Mouse (Mus musculus) heart, embryonic 10.5 days (tissue): Measurements from ENCODE around the gene Aurkc. TPM values are rescaled to one million over a fixed set of nuclear protein-coding genes. Genes with fewer than 3 reads are reported as not detected.
"Not testable (repeated sequence)": the region's sequence is repeated elsewhere in the genome, so short reads cannot be mapped to it uniquely, and the experiment has no call there.

Source experiments
- DNase-seq: peaks from one replicate; pipeline ENCODE4 v3.0.0-alpha.2; 2017; ENCODE audit warnings: low spot score
- H3K27ac ChIP-seq: fragments of 300-500 bp; sonication (generic); 2 replicates; pipeline ENCODE4 v1.5.1; 2016; ENCODE audit warnings: mild to moderate bottlenecking
- H3K27me3 ChIP-seq: fragments of 300-500 bp; sonication (generic); 2 replicates; pipeline ENCODE4 v1.6.1; 2016; ENCODE audit warnings: mild to moderate bottlenecking; ENCODE audit not compliant: poor library complexity, insufficient read depth, severe bottlenecking
- H3K36me3 ChIP-seq: fragments of 300-500 bp; sonication (generic); 2 replicates; pipeline ENCODE4 v1.6.1; 2016; ENCODE audit warnings: mild to moderate bottlenecking, moderate library complexity
- H3K4me1 ChIP-seq: fragments of 300-500 bp; sonication (generic); 2 replicates; pipeline ENCODE4 v1.6.1; 2016; ENCODE audit warnings: mild to moderate bottlenecking
- H3K4me3 ChIP-seq: fragments of 300-500 bp; sonication (generic); 2 replicates; pipeline ENCODE4 v1.5.1; 2016; ENCODE audit warnings: mild to moderate bottlenecking, moderate library complexity
- H3K9me3 ChIP-seq: fragments of 300-500 bp; sonication (generic); 2 replicates; pipeline ENCODE4 v1.6.1; 2016; ENCODE audit warnings: mild to moderate bottlenecking, moderate library complexity
- WGBS: fragments of 180-500 bp; shearing (Covaris S2); methylation state at CpG from one replicate; pipeline ENCODE4 v1.1.7; 2016; 5-methylcytosine and 5-hydroxymethylcytosine counted together
- polyA plus RNA-seq: library from polyadenylated mRNA; unstranded; fragments of >200 nt; fragmentation: Nextera tagmentation; extraction: Ambion mirVana; gene quantifications from 2 replicates; pipeline ENCODE4 v1.2.1, GENCODE M21; 2016

Aurkc gene
- polyA plus RNA-seq, result not detected in 2 replicates

DNA sequence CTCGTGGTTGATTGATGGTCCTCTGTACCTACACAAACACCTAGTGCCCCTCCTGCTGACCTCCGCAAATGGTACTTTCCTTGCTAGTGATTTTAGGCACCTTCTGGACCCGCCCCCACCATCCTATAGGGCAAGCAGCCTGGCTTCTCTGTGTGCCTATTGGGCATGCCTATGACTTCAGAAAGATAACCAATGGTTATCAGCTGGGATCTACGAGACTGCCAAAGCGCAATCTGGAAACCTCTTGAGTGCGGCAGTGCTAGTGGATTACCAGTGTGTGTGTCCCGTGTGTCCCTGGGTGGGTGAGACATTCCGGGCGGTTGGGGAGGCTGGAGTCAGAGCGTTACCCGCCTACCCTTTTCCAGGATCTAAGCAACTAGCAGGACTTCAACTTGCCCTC, at the start of gene Aurkc:
TSS of gene Aurkc (plus strand) at position 50 of the 400 bp plus-strand sequence.
- DNase-seq, H3K27ac ChIP-seq, H3K27me3 ChIP-seq, H3K9me3 ChIP-seq, H3K4me3 ChIP-seq, H3K4me1 ChIP-seq, H3K36me3 ChIP-seq: not testable (repeated sequence)
- WGBS, result 71% methylated on average over 11 of the region's 11 CpGs

DNA sequence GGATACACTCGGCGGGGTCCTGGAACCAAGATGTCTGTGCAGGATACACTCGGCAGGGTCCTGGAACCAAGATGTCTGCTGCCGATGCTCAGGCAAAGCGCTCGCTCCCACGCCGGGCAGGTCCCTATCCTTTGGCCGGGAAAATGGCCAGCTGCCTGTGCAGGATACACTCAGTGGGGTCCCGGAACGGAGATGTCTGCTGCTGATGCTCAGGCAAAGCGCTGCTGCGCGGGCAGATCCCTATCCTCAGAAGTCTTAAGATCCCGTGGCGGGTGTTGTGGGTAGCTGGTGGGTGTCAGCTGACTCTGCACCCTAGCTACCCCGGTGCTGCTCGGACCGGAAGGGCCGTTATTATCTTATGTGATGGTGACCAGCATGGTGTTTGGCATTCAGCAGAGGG, 47.0 kb upstream of the Aurkc start:
- not testable (repeated sequence) for DNase-seq, H3K9me3 ChIP-seq, H3K36me3 ChIP-seq, H3K4me3 ChIP-seq, H3K27ac ChIP-seq, H3K4me1 ChIP-seq, H3K27me3 ChIP-seq
- 86% methylated on average over 20 of the region's 20 CpGs for WGBS

DNA sequence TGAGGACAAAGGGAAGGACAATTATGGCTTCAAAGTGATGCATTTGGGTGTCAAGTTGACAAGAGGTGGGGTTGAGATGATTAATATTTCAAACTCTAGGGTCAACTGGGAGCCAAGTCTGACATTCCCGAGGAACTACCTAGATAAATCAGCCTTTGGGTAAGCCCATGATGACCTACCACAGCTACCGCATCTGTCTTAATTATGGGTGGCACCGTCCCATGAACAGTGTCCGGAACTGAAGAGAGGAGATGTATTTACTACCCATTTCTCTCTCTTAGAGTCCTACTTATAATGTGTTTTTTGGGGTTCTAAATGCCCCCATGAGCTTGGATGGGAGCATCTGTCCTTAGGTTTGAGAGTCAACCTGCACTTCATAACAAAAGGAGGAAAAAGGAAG, 38.5 kb upstream of the Aurkc start:
- no peak for DNase-seq
- no peaks in the 10 kb centered on the region for H3K36me3 ChIP-seq
- H3K9me3 ChIP-seq, result no peaks in the 10 kb centered on the region
- no peak overlapping the region for H3K4me3 ChIP-seq
- no peaks in the 10 kb centered on the region for H3K27me3 ChIP-seq
- WGBS, result 82% methylated on average over 4 of the region's 4 CpGs
- no peaks in the 10 kb centered on the region for H3K4me1 ChIP-seq
- no peak overlapping the region for H3K27ac ChIP-seq

DNA sequence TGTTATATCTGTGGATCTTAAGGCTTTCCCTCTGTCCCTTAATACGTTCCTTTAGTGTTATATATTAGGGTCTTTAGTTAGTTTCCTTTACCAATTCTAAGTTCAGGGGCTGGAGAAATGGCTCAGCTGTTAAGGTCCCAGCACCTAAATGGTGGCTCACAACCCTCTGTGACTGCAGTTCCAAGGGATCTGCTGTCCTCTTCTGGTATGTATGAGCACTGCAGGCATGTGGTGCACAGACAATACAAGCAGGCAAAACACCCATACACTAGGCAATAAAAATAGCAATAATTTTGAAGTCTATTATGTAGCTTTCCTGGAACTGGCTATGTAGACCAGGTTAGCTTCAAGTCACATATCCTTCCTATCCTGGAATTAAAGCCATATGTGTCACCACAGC, 36.5 kb upstream of the Aurkc start:
- DNase-seq, result no peak
- Histone ChIP-seq H3K36me3 (no peaks in the 10 kb centered on the region), H3K27me3 (no peaks in the 10 kb centered on the region), H3K4me3 (no peak overlapping the region), H3K9me3 (no peaks in the 10 kb centered on the region), H3K4me1 (no peaks in the 10 kb centered on the region), H3K27ac (no peak overlapping the region)
- WGBS, result 85% methylated on average over 1 of the region's 1 CpGs

DNA sequence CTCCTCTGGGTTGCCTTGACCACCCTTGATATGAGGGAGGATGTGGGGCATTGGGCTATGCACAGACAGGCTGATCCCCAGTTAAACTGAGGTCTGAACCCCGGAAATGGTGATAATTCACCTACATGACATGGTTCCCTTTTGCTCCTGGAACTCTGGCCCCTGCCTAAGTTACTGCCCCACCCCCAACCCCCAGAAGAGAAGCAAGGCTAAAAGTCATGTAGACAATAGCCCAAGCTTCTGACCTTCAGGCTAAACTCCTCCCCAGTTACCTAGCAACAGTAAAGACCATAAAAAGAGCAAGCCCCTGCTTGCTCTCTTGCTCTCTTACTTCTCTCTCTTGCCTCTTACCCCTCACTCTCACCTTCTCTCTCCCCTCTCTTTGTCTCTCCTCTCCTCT, 21.5 kb upstream of the Aurkc start:
- 0 out of 2 replicates have a peak, but pooled peaks cover 3% of the 10 kb centered on the region for H3K9me3 ChIP-seq
- no peak for DNase-seq
- 71% methylated on average over 1 of the region's 1 CpGs for WGBS

DNA sequence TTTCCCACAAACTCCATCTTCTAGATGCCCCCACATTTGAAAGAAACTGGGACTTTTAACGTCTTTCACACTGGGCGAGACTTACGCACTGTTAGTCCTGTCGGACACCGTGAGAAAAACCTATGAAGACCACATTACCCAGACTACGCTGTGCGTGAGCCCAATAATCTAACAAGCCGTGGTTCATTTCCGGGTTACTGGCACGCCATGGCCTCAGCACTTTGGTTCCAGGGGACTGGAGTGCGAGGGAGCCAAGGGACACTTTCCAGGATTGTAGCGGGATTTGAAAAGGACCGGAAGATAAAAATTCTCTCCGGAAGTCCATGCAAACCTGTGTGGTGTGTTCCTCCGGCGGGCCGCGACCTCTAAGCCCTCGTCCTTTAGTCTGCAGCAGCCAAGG, 18.2 kb upstream of the Aurkc start:
- Histone ChIP-seq H3K27me3 (no peaks in the 10 kb centered on the region), H3K4me3 (no peak overlapping the region), H3K36me3 (no peaks in the 10 kb centered on the region), H3K4me1 (no peaks in the 10 kb centered on the region), H3K27ac (no peak overlapping the region), H3K9me3 (0 out of 2 replicates have a peak, but pooled peaks cover 3% of the 10 kb centered on the region)
- 84% methylated on average over 19 of the region's 19 CpGs for WGBS
- no peak for DNase-seq

More for the DNA sequence above, 21.5 kb upstream of the Aurkc start:
- Histone ChIP-seq H3K4me1 (no peaks in the 10 kb centered on the region), H3K27ac (no peak overlapping the region), H3K36me3 (no peaks in the 10 kb centered on the region), H3K4me3 (no peak overlapping the region), H3K27me3 (no peaks in the 10 kb centered on the region)

DNA sequence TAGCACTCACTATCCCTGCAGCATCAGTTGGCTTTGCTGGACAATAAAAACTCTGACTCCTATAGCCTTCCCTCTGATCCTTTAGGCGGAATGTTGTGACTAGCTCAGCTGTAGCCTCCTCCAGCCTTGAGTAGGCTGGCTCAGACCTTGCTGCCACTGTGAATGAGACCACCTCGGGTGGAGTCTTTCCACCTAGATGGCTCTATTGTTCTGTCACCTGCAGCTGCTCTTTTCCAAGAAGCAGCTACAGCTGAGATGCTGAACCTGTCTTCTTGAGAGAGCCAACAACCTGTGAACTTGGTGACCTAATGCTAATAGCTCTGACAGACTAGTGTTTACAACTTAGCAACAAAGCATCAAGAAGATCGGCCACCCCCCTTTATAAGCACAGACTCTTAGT, 3.8 kb downstream of the Aurkc start:
- DNase-seq, H3K27ac ChIP-seq, H3K9me3 ChIP-seq, H3K4me3 ChIP-seq, H3K36me3 ChIP-seq, H3K4me1 ChIP-seq, H3K27me3 ChIP-seq: not testable (repeated sequence)
- WGBS, result 57% methylated on average over 3 of the region's 3 CpGs

DNA sequence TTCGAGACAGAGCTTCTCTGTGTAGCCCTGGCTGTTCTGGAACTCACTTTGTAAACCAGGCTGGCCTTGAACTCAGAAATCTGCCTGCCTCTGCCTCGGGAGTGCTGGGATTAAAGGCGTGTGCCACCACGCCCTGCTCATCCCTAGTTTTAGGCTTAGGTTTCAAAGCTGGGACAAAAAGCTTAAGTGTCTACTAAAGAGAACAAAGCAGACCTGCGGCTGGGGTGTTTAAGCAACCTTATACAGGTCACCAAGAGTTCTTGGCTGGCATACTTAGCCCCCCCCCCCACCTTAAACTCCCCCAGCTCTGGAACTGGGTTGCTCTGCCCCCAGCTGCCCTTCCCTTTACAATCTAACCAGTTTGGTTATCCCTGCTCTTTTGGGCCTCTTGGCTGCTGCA, 10.3 kb downstream of the Aurkc start:
- H3K4me3 ChIP-seq, H3K27me3 ChIP-seq, H3K36me3 ChIP-seq, DNase-seq, H3K4me1 ChIP-seq, H3K9me3 ChIP-seq, H3K27ac ChIP-seq: not testable (repeated sequence)
- WGBS, result 73% methylated on average over 5 of the region's 5 CpGs

DNA sequence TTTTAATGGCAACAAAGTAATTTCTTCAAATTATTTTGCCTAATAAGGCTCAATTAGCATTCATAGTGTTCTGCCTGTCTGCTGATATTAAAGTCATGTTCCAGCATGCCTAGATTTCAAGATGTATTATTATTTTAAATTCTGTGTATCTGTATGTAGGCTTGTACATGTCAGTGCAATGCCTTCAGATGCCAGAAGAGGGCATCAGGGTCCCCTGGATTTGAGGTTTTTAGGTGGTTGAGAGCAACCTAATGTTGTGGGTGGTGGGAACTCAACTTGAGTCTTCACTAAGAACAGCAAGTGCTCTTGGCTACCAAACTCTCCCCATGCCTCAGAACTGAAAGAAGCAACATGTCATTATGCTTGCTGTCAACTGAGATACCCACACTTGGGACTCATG, 32.3 kb downstream of the Aurkc start:
- H3K27me3 ChIP-seq, result no peaks in the 10 kb centered on the region
- no peak for DNase-seq
- H3K36me3 ChIP-seq, result no peaks in the 10 kb centered on the region
- peaks cover 5% of the 10 kb centered on the region for H3K9me3 ChIP-seq
- no peak overlapping the region for H3K4me3 ChIP-seq
- no peak overlapping the region for H3K27ac ChIP-seq
- H3K4me1 ChIP-seq, result no peaks in the 10 kb centered on the region

DNA sequence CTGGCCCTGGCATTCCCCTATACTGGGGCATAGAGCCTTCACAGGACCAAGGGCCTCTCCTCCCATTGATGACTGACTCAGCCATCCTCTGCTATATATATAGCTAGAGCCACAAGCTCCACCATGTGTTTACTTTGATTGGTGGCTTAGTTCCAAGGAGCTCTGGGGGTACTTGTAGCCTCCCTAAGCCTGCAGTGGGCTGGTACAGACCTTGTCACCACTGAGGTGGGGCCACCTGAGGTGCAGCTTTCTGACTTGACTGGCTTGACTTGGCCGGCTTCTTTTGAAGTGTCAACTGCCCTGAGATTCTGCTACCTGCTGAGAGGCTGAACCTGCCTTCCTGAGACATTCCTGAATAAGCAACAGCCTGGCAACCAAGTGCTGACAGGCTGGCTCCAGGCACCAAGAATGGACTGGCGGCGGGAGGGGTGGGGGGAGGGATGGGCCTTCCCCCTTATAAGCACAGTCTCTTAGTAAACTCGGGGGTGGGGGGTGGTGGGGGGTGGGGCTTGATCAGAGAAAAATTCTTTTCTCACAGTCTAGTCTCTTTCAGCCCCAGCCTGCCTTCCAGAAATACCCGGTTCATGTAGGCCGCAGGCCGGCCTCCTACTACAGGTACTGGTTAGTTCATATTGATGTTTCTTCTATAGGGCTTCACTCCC, 54.7 kb downstream of the Aurkc start:
- not testable (repeated sequence) for H3K27ac ChIP-seq, H3K9me3 ChIP-seq, H3K27me3 ChIP-seq, DNase-seq, H3K4me3 ChIP-seq, H3K4me1 ChIP-seq, H3K36me3 ChIP-seq
- WGBS, result 51% methylated on average over 7 of the region's 7 CpGs

Other genes with a start within 250 kb of the Aurkc start
- gene Zfp954, start 126.2 kb downstream of the Aurkc start, polyA plus RNA-seq, result 9.2 and 9.3 TPM in 2 replicates
- 0.58 and 1.1 TPM in 2 replicates for gene Zfp773, start 141.5 kb downstream of the Aurkc start, polyA plus RNA-seq
- 1.1 and 1.8 TPM in 2 replicates for gene Zfp418, start 176.0 kb downstream of the Aurkc start, polyA plus RNA-seq
- 4.2 and 5.8 TPM in 2 replicates for gene Zfp772, start 214.7 kb downstream of the Aurkc start, polyA plus RNA-seq